Mouse (Mus musculus): ENCODE measurements at regions not wholly inside any gene's neighbourhood (a gene's known extent, or its start where the extent isn't known, plus 50 kb on each side); places are given as distances from the start of the nearest gene placed in this dataset.

GRCm38 (mm10) chr13:101213121-101213916 is 380.1 kb upstream of the Slc30a5 start:
- Histone ChIP-seq H3K27me3 (ENCODE audit: control insufficient read depth, insufficient read depth, insufficient read length) (no peaks in the 10 kb centered on the region), H3K36me3 (ENCODE audit: control insufficient read depth, insufficient read depth) (no peaks in the 10 kb centered on the region), H3K79me2 (ENCODE audit: control insufficient read depth, insufficient read depth) (no peaks in the 10 kb centered on the region), H3K4me3 (no peak overlapping the region), H3ac (ENCODE audit: control insufficient read depth, insufficient read length) (no peak overlapping the region), H3K4me2 (ENCODE audit: low read depth) (no peak overlapping the region)
- TF ChIP-seq TCF3 (IDR thresholded peaks at IDR 0.05; ENCODE audit: insufficient read length, low read depth): no peak
- no peak for TF ChIP-seq REST (IDR thresholded peaks at IDR 0.05; ENCODE audit: insufficient read depth, insufficient read length)
- no peak for TF ChIP-seq E2F4 (IDR thresholded peaks at IDR 0.05; ENCODE audit: insufficient read depth)
- TF ChIP-seq SRF (IDR thresholded peaks at IDR 0.05; ENCODE audit: control insufficient read depth, insufficient read length, low read depth): no peak
- no peak for TF ChIP-seq MYOD1 (IDR thresholded peaks at IDR 0.05; ENCODE audit: control insufficient read depth in 1 of 3, insufficient read length in 2 of 3, low read depth in 2 of 3)

GRCm38 (mm10) chr13:101212341-101212895 is 379.2 kb upstream of the Slc30a5 start:
- H3K27me3 ChIP-seq (ENCODE audit: control insufficient read depth, insufficient read depth, insufficient read length): no peaks in the 10 kb centered on the region
- H3K36me3 ChIP-seq (ENCODE audit: control insufficient read depth, insufficient read depth): no peaks in the 10 kb centered on the region
- no peak for TF ChIP-seq TCF3 (IDR thresholded peaks at IDR 0.05; ENCODE audit: insufficient read length, low read depth)
- no peak for TF ChIP-seq TCF12 (IDR thresholded peaks at IDR 0.05; ENCODE audit: insufficient read depth, poor library complexity, severe bottlenecking)
- no peak for TF ChIP-seq POLR2A (IDR thresholded peaks at IDR 0.05; ENCODE audit: insufficient read length, low read depth)
- TF ChIP-seq MYOD1 (IDR thresholded peaks at IDR 0.05; ENCODE audit: control insufficient read depth in 1 of 3, insufficient read length in 2 of 3, low read depth in 2 of 3): no peak
- TF ChIP-seq POLR2AphosphoS2 (IDR thresholded peaks at IDR 0.05; ENCODE audit: insufficient read length, low read depth): no peak
- TF ChIP-seq SRF (IDR thresholded peaks at IDR 0.05; ENCODE audit: control insufficient read depth, insufficient read length, low read depth): no peak
- H3K4me2 ChIP-seq (ENCODE audit: low read depth): no peak overlapping the region
- no peak overlapping the region for H3ac ChIP-seq (ENCODE audit: control insufficient read depth, insufficient read length)
- H3K79me2 ChIP-seq (ENCODE audit: control insufficient read depth, insufficient read depth): no peaks in the 10 kb centered on the region
- H3K4me3 ChIP-seq: no peak overlapping the region

DNA sequence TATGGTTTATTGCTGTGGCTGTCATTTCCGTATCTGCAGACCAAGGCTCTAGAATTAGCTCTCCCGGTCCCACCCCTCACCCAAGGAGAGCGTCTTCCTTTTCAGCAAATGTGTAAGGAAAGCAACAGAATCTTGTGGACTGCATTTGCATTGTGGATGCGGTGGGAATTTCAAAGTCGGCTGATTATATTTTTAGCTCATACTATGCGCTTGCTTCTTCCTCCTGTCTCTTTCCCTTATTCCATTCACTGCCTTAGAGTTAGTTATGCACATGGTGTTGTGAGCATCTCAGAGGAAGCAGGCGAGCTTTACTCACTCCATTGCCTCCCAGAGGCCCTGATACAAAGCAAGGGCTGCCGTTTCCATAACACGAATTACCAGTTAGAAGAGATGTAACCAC is 375.6 kb upstream of the Slc30a5 start:
- Histone ChIP-seq H3K4me3 (no peak overlapping the region), H3K79me2 (ENCODE audit: control insufficient read depth, insufficient read depth) (no peaks in the 10 kb centered on the region), H3K27me3 (ENCODE audit: control insufficient read depth, insufficient read depth, insufficient read length) (no peaks in the 10 kb centered on the region), H3K4me2 (ENCODE audit: low read depth) (no peak overlapping the region), H3K36me3 (ENCODE audit: control insufficient read depth, insufficient read depth) (no peaks in the 10 kb centered on the region), H3ac (ENCODE audit: control insufficient read depth, insufficient read length) (no peak overlapping the region)
- TF ChIP-seq REST (IDR thresholded peaks at IDR 0.05; ENCODE audit: insufficient read depth, insufficient read length) (no peak), MAX (IDR thresholded peaks at IDR 0.05; ENCODE audit: low read depth) (no peak), USF1 (IDR thresholded peaks at IDR 0.05; ENCODE audit: low read depth) (no peak), SRF (IDR thresholded peaks at IDR 0.05; ENCODE audit: control insufficient read depth, insufficient read length, low read depth) (no peak)

- Histone ChIP-seq H3K27me3 (ENCODE audit: control insufficient read depth, insufficient read depth, insufficient read length) (no peaks in the 10 kb centered on the region), H3K4me3 (no peak overlapping the region), H3K4me2 (ENCODE audit: low read depth) (no peak overlapping the region), H3K79me2 (ENCODE audit: control insufficient read depth, insufficient read depth) (no peaks in the 10 kb centered on the region), H3ac (ENCODE audit: control insufficient read depth, insufficient read length) (no peak overlapping the region), H3K36me3 (ENCODE audit: control insufficient read depth, insufficient read depth) (no peaks in the 10 kb centered on the region)
- no peak for TF ChIP-seq CEBPB (IDR thresholded peaks at IDR 0.05; ENCODE audit: insufficient read depth, poor library complexity, severe bottlenecking)
- no peak for TF ChIP-seq TCF12 (IDR thresholded peaks at IDR 0.05; ENCODE audit: insufficient read depth, poor library complexity, severe bottlenecking)
- no peak for TF ChIP-seq REST (IDR thresholded peaks at IDR 0.05; ENCODE audit: insufficient read depth, insufficient read length)
- TF ChIP-seq TCF3 (IDR thresholded peaks at IDR 0.05; ENCODE audit: insufficient read length, low read depth): no peak
- no peak for TF ChIP-seq MYOD1 (IDR thresholded peaks at IDR 0.05; ENCODE audit: control insufficient read depth in 1 of 3, insufficient read length in 2 of 3, low read depth in 2 of 3)
- TF ChIP-seq SRF (IDR thresholded peaks at IDR 0.05; ENCODE audit: control insufficient read depth, insufficient read length, low read depth): no peak
Measured at GRCm38 (mm10) chr13:101203463-101203862, 370.2 kb upstream of the Slc30a5 start.

DNA sequence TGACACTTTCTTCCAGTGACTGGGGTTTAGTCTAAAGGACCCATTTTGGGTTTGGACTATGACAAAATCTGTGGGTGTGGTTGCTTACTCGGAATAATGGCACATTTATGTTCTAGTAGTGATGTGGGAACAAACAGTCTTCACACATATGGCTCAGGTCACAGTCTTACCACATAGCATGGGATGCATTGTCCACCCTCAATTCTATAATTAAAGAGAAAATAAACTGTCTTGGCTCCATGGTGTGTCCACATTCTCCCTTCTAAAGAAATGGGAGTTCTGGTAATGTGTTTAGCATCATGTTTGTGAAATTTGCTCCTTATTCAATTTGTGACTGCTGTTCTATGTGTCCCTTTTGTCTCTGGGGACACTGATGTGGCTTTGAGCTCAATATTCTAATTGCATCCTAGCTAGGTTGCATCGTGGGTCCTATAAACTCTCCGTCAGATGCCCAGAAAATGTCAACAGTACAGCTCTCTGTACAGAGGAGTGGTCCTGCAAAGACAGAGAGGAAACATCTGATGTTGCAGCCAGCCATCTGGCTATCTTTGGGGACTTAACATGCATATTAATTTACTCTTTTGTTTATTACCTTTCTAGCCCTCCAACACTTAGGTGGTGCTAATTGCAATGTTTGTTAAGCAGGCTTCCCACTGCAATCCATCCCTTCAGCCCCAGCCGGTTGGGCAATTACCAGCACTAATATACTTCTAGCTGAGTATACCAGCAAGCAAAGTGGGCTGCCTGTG is 369.5 kb upstream of the Slc30a5 start:
- H3K36me3 ChIP-seq (ENCODE audit: control insufficient read depth, insufficient read depth): no peaks in the 10 kb centered on the region
- H3K4me2 ChIP-seq (ENCODE audit: low read depth): no peak overlapping the region
- no peaks in the 10 kb centered on the region for H3K79me2 ChIP-seq (ENCODE audit: control insufficient read depth, insufficient read depth)
- no peak overlapping the region for H3ac ChIP-seq (ENCODE audit: control insufficient read depth, insufficient read length)
- no peaks in the 10 kb centered on the region for H3K27me3 ChIP-seq (ENCODE audit: control insufficient read depth, insufficient read depth, insufficient read length)
- H3K4me3 ChIP-seq: no peak overlapping the region
- TF ChIP-seq TCF12 (IDR thresholded peaks at IDR 0.05; ENCODE audit: insufficient read depth, poor library complexity, severe bottlenecking) (no peak), SRF (IDR thresholded peaks at IDR 0.05; ENCODE audit: control insufficient read depth, insufficient read length, low read depth) (no peak), E2F4 (IDR thresholded peaks at IDR 0.05; ENCODE audit: insufficient read depth) (no peak), MAX (IDR thresholded peaks at IDR 0.05; ENCODE audit: low read depth) (no peak), TCF3 (IDR thresholded peaks at IDR 0.05; ENCODE audit: insufficient read length, low read depth) (no peak), POLR2AphosphoS2 (IDR thresholded peaks at IDR 0.05; ENCODE audit: insufficient read length, low read depth) (no peak), REST (IDR thresholded peaks at IDR 0.05; ENCODE audit: insufficient read depth, insufficient read length) (no peak), MYOD1 (IDR thresholded peaks at IDR 0.05; ENCODE audit: control insufficient read depth in 1 of 3, insufficient read length in 2 of 3, low read depth in 2 of 3) (no peak)
